Mouse (Mus musculus) lung, embryonic 14.5 days (tissue): ENCODE measurements around the gene Hoxb5. TPM values are rescaled to one million over a fixed set of nuclear protein-coding genes. Genes with fewer than 3 reads are reported as not detected.
A peak's percentile ranks its signal among the peaks of the same experiment; 100 is the strongest.

ENCODE experiments used
- ATAC-seq: fragments of 200-750 bp; cut with Nextera tagmentation; 2 replicates; pipeline ENCODE4 v1.8.0; 2017; ENCODE audit warnings: mild to moderate bottlenecking, moderate TSS enrichment, moderate library complexity; ENCODE audit not compliant: insufficient read depth
- DNase-seq: peaks from one replicate; pipeline ENCODE4 v3.0.0-alpha.2; 2015
- H3K27ac ChIP-seq: fragments of 300-500 bp; sonication (generic); 2 replicates; pipeline ENCODE4 v1.5.1; 2014; ENCODE audit warnings: low read depth, mild to moderate bottlenecking, moderate library complexity
- H3K27me3 ChIP-seq: fragments of 300-500 bp; sonication (generic); 2 replicates; pipeline ENCODE4 v1.6.1; 2014; ENCODE audit warnings: low read length, control low read depth; ENCODE audit not compliant: insufficient read depth
- H3K36me3 ChIP-seq: fragments of 300-500 bp; sonication (generic); 2 replicates; pipeline ENCODE4 v1.6.1; 2014; ENCODE audit warnings: control low read depth; ENCODE audit not compliant: insufficient read depth
- H3K4me1 ChIP-seq: fragments of 300-500 bp; sonication (generic); 2 replicates; pipeline ENCODE4 v1.6.1; 2014; ENCODE audit warnings: antibody characterized with exemption, control low read depth; ENCODE audit not compliant: insufficient read depth
- H3K4me2 ChIP-seq: fragments of 300-500 bp; sonication (generic); 2 replicates; pipeline ENCODE4 v1.6.1; 2014; ENCODE audit warnings: mild to moderate bottlenecking
- H3K4me3 ChIP-seq: fragments of 300-500 bp; sonication (generic); 2 replicates; pipeline ENCODE4 v1.5.1; 2014; ENCODE audit warnings: low read depth, low read length
- H3K9ac ChIP-seq: fragments of 300-500 bp; sonication (generic); 2 replicates; pipeline ENCODE4 v1.6.1; 2014
- H3K9me3 ChIP-seq: fragments of 300-500 bp; sonication (generic); 2 replicates; pipeline ENCODE4 v1.6.1; 2016; ENCODE audit warnings: low read depth, low read length, control low read depth
- CTCF ChIP-seq: IDR thresholded peaks from 2 replicates; pipeline ENCODE4 v1.5.1; 2016; ENCODE audit warnings: antibody characterized with exemption, low read depth
- WGBS: fragments of 180-500 bp; shearing (Covaris S2); extraction: QIAGEN DNeasy Blood & Tissue Kit; methylation state at CpG from one replicate; pipeline ENCODE4 v1.1.7; 2014; 5-methylcytosine and 5-hydroxymethylcytosine counted together
- polyA plus RNA-seq: library from polyadenylated mRNA; unstranded; fragments of >200 nt; fragmentation: Nextera tagmentation; extraction: Ambion mirVana; gene quantifications from 2 replicates; pipeline ENCODE4 v1.2.1, GENCODE M21; 2014

Gene Hoxb5
- polyA plus RNA-seq, 1 experiment from 2014 or later, result 76.1 TPM

DNA sequence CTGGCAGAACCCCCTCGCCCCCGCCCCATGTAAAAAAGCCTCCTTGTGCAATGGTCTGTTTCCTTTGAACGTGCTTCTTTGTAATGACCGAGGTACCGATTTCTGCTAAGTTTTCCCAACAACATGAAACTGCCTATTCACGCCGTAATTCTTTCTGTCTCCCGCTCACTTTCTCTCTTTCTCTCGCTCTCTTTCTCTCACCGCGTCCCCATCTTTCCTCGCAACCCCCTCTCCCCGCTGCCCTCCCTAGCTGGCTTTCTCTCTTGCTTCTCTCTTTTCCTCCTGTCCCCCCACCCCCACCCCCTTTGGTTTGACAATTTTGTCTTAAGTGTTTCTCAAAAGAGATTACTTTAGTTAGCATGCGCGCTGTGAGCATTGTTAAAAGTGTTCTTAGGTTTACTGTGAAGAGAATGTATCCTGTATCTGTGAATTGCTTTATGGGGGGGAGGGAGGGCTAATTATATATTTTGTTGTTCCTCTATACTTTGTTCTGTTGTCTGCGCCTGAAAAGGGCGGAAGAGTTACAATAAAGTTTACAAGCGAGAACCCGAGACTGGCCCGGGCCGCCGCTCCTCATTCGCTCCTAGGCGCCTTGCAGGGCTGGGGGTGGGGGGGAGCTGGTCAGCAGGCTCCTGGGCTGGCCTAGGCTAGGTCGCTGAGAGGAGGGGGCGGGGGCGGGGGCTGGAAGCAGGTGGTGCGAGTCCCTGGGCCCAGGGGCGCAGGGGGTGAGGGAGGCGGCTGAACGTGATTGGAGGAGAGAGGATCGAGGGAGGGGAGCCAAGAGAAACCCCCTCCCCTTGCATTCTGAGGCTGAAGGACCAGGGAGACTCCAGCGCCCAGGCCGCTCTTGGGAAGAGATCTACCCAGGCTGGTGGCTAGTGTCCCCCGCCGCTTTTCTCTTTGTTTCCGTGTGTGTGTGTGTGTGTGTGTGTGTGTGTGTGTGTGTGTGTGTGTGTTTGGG lies 18.1 kb upstream of the Hoxb5 start:
- Histone ChIP-seq H3K4me1 (0 out of 2 replicates have a peak, but pooled peaks cover 3% of the 10 kb centered on the region), H3K9ac (peak overlapping the region; percentile 56), H3K9me3 (no peaks in the 10 kb centered on the region), H3K27me3 (peaks cover 89% of the 10 kb centered on the region), H3K4me3 (peak overlapping the region; percentile 48), H3K27ac (peak overlapping the region; percentile 73), H3K36me3 (no peaks in the 10 kb centered on the region), H3K4me2 (peak overlapping the region; percentile 86)
- DNase-seq (peak; percentile 69), ATAC-seq (peak; percentile 77)
- 1% methylated on average over 37 of the region's 37 CpGs for WGBS
- no peak for TF ChIP-seq CTCF

DNA sequence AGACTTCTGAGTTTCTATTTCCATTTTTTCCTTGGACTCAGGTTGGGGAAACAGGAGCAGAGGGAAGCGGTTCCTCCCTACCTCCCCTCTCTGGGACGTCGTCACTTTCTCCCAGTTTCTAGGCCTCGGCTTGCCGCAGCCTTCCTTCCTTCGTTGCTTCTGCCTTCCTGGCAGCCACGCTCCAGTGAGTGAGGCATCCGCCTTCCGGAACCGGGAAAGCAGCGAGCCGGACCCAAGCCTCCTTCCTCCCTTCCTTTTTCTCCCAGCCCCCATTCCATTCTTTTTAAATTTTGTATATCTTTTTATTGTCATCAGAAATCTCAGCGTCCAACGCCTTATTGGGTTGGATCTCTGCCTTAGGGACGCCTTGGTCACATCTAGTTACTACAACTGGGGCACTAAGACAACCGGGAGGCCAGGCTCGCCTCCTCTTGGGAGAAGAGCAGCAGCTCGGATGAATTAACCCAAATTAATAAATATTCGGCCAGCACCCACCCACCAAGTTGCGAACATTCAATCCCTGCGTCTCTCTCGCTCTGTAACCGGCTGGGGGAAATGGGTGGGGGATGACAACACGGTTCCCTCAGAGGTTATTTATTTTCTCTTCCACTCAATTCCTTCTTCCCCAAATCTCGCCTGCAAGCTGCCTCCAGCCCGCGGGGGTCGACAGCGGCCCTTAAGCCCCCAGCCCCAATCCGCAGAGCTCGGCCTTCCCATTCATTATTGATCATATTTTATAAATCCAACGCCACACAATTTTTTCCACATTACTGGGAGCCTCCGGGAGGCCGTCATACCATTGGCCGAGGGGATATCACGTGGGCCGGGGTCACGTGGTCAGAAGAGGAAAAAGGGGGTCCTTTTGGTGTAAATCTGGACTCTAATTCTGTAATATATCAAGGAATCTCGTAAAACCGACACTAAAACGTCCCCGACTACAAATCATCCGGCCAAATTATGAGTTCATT lies 17.1 kb upstream of the Hoxb5 start, which contains the start of gene Hoxb7:
Gene Hoxb7 (plus strand): TSS at position 853 of the 968 bp plus-strand sequence.
- no peak for ATAC-seq
- Histone ChIP-seq H3K27me3 (peaks cover 90% of the 10 kb centered on the region), H3K27ac (peak within 1 kb of the TSS; percentile 73), H3K36me3 (no peaks in the 10 kb centered on the region), H3K4me1 (0 out of 2 replicates have a peak, but pooled peaks cover 3% of the 10 kb centered on the region), H3K9me3 (no peaks in the 10 kb centered on the region), H3K4me2 (peak within 1 kb of the TSS; percentile 86), H3K9ac (peak within 1 kb of the TSS; percentile 56), H3K4me3 (peak within 1 kb of the TSS; percentile 48)
- DNase-seq, result peak; percentile 86
- 2% methylated on average over 43 of the region's 43 CpGs for WGBS
- no peak for TF ChIP-seq CTCF

DNA sequence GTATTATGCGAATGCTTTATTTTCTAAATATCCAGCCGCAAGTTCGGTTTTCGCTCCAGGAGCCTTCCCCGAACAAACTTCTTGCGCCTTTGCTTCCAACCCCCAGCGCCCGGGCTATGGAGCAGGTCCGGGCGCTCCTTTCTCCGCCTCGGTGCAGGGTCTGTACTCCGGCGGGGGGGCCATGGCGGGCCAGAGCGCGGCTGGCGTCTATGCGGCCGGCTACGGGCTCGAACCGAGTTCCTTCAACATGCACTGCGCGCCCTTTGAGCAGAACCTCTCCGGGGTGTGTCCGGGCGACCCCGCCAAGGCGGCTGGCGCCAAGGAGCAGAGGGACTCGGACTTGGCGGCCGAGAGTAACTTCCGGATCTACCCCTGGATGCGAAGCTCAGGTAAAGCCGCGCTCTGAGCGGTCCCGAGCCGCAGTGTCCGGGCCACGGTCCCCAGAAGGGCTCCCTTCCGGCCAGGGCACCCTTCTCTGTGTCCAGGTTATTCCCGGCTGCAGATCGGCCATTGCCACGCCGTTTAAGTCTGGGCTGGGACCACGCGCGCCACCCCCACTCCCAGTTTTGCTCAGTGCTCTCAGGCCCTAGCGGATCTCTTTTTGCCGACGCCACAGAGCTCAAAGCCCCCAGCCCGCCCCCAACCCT lies 16.3 kb upstream of the Hoxb5 start:
- DNase-seq (peak; percentile 42), ATAC-seq (no peak)
- Histone ChIP-seq H3K4me1 (0 out of 2 replicates have a peak, but pooled peaks cover 3% of the 10 kb centered on the region), H3K4me3 (peak overlapping the region; percentile 48), H3K36me3 (no peaks in the 10 kb centered on the region), H3K27ac (peak overlapping the region; percentile 63; the same call in 1 of the 2 replicates), H3K9ac (peak overlapping the region; percentile 56), H3K27me3 (peaks cover 88% of the 10 kb centered on the region), H3K9me3 (no peaks in the 10 kb centered on the region), H3K4me2 (peak overlapping the region; percentile 86)
- under 1% methylated on average over 55 of the region's 55 CpGs for WGBS
- no peak for TF ChIP-seq CTCF

DNA sequence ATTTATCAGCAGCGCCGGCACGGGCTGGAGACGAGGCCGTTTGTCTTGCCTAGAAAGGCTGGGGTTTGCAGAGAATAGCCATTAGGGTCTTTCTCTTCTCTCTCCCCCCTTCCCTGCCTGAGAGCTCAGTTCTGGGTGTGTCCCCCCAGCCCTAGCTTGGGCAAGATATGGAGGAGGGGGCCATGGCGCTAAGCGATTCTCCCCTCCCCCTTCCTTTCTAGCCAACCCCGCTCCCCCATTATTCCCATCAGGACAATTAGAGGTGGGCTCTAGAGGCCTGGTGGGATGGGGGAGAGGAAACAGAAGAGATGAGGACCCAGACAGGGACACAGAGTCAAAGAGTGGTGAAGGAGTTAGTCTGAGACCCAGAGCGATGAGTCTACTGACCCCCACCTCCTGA lies 15.7 kb upstream of the Hoxb5 start:
- Histone ChIP-seq H3K9me3 (no peaks in the 10 kb centered on the region), H3K27ac (peak overlapping the region; percentile 63; the same call in 1 of the 2 replicates), H3K27me3 (peaks cover 88% of the 10 kb centered on the region), H3K4me3 (peak overlapping the region; percentile 48), H3K9ac (peak overlapping the region; percentile 56), H3K4me2 (peak overlapping the region; percentile 86), H3K36me3 (no peaks in the 10 kb centered on the region), H3K4me1 (0 out of 2 replicates have a peak, but pooled peaks cover 3% of the 10 kb centered on the region)
- TF ChIP-seq CTCF, result no peak
- DNase-seq (no peak), ATAC-seq (no peak)
- WGBS, result 7% methylated on average over 9 of the region's 9 CpGs

DNA sequence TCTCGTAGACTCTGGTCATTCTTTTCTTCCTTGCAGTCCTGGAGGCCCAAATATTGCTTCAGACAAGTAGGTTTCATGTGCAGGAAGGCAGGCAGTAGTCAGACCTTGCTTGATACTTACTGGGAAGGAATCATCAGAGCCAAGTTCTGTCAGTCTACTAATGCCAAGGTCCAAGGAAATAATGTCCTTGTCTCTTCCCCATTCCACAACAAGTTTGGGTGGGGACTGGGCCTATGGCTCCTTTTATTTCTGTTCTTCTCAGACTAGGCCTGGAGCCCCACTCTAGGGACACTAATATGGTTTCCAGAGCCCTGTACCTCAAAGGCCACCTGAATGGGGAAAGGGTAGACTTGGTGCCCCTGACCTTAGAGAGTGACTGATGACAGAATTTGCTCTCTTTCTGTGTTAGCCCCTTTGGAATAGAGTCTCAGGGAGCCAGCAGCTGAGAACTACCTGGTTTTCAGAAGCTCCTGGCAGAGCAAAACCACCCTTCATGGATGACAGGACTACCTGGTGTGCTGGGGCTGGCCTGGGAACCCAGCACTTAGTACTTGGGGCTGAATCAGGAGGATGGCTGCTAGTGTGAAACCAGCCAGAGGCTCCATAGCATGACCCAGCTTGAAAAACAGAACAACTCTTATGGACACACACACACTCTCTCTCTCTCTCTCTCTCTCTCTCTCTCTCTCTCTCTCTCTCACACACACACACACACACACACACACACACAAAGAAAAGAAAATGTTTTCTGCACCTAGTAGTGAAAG lies 14.5 kb upstream of the Hoxb5 start:
- H3K9ac ChIP-seq, result no peak overlapping the region
- ATAC-seq (no peak), DNase-seq (no peak)
- H3K4me3 ChIP-seq, result no peak overlapping the region
- H3K27ac ChIP-seq, result no peak overlapping the region
- H3K36me3 ChIP-seq, result no peaks in the 10 kb centered on the region
- H3K4me1 ChIP-seq, result 0 out of 2 replicates have a peak, but pooled peaks cover 3% of the 10 kb centered on the region
- peaks cover 89% of the 10 kb centered on the region for H3K27me3 ChIP-seq
- no peak overlapping the region for H3K4me2 ChIP-seq
- TF ChIP-seq CTCF, result no peak
- WGBS, result 24% methylated on average over 1 of the region's 1 CpGs
- no peaks in the 10 kb centered on the region for H3K9me3 ChIP-seq

DNA sequence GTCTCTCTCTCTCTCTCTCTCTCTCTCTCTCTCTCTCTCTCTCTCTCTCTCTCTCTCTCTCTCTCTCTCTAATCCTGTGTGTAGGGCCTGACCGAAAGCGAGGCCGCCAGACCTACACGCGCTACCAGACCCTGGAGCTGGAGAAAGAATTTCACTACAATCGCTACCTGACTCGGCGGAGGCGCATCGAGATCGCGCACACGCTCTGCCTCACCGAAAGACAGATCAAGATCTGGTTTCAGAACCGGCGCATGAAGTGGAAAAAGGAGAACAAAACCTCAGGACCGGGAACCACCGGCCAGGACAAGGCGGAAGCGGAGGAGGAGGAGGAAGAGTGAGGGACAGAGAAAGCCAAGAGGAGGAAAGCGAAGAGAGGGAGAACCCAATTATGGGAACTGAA lies 13.8 kb upstream of the Hoxb5 start:
- ATAC-seq (no peak), DNase-seq (no peak)
- TF ChIP-seq CTCF, result no peak
- no peaks in the 10 kb centered on the region for H3K36me3 ChIP-seq
- 0 out of 2 replicates have a peak, but pooled peaks cover 3% of the 10 kb centered on the region for H3K4me1 ChIP-seq
- no peak overlapping the region for H3K9ac ChIP-seq
- no peak overlapping the region for H3K4me3 ChIP-seq
- H3K9me3 ChIP-seq, result no peaks in the 10 kb centered on the region
- peaks cover 89% of the 10 kb centered on the region for H3K27me3 ChIP-seq
- no peak overlapping the region for H3K4me2 ChIP-seq
- H3K27ac ChIP-seq, result no peak overlapping the region
- 26% methylated on average over 21 of the region's 21 CpGs for WGBS
